Mouse (Mus musculus): ENCODE measurements around the gene Gm9844.

DNA sequence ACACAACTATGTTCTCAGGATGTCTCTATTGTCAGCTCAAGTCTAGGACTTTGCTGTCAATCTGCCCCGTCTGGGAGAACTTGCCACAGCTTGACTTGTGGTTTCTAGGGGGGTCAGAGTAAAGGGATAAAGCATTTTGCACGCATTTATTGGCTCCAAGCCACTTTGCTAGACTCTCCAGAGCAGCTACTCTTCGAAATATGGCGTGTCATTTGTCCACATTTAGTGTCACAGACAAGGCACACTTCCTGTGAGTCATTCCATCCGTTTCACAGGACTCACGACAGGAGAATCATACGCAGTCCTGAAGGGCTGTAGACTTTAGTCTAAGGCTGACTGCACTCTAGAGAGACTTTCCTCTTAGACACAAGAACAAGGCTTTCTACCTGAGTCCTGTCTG lies 37.6 kb upstream of the Gm9844 start:
- TF ChIP-seq CTCF (IDR thresholded peaks at IDR 0.05; ENCODE audit: low read depth), result no peak
- no peak for TF ChIP-seq EP300 (optimal IDR thresholded peaks at IDR 0.05)

All from stomach, postnatal 0 days (tissue).